Mouse (Mus musculus): ENCODE measurements around the gene Krt32.

DNA sequence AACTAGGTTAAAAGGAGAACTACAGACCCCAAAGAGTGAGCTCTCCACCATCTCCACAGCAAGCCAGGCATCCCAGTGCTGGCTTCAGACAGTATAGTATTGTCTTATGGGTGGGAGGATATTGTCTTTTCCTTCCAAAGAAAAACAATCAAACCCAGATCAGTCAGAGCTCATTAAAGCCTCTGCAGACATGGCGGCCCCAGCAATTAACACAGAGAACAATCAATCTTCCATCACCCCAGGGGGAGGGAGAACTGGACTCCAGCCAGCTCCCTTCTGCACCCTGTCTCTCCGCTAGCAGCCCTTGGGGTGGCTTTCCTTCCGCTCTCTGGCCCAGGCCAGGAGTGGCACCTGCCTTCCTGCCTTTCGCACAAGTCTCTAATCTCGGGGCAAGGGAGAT lies 49.7 kb upstream of the Krt32 start:
- no peak for TF ChIP-seq GATA1 (IDR thresholded peaks at IDR 0.05; ENCODE audit: low read length)
- TF ChIP-seq TAL1 (IDR thresholded peaks at IDR 0.05; ENCODE audit: low read length): no peak
